Mouse (Mus musculus): ENCODE data around the gene B130006D01Rik. TPM values are rescaled to one million over a fixed set of nuclear protein-coding genes. Genes with fewer than 3 reads are reported as not detected.

The B130006D01Rik gene
- total RNA-seq (2015) (1.3 and 2.7 TPM in 2 replicates), total RNA-seq (2017) (1.8 and 2.2 TPM in 2 replicates)

DNA sequence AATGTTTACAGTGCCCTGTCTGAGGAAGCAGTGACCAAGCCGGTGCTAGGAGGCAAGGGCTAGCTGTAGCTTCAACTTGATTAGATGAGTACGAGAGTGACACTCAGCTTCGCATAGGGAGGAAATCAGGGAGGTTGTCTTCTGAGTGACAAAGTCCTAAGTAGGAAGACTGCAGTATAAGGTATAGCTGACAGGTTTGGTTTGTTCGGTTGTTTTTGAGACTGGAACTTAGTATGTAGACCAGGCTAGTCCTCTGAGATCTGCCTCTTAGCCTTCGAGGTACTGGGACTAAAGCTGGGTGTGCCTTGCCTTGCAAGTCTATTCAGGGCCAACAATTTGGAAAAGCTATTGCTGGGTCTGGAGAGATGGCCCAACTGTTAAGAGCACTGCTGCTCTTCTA is at the start of gene B130006D01Rik:
B130006D01Rik (plus strand) TSS at position 301 of the 400 bp plus-strand sequence.
- no peak for ATAC-seq (ENCODE audit: poor library complexity, severe bottlenecking)

DNA sequence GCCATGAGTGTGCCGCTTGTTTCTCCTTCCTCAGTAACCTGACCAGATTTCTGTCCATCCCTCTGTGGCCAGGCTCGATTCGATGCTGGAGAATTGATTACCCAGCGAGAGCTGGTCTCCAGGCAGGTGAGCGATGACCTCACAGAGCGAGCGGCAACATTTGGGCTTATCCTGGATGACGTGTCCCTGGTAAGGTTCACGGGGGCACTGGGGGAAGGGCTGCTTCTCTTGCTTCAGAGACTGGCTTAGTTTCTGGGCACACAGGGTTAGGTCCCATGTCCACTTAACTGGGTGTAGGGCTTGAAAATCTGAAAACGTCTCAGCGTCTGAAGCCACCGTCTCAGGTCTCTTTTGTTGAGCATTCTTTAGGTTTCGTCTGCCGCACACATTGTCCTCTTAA is 47.9 kb upstream of the B130006D01Rik start:
- ATAC-seq (ENCODE audit: poor library complexity, severe bottlenecking), result no peak

DNA sequence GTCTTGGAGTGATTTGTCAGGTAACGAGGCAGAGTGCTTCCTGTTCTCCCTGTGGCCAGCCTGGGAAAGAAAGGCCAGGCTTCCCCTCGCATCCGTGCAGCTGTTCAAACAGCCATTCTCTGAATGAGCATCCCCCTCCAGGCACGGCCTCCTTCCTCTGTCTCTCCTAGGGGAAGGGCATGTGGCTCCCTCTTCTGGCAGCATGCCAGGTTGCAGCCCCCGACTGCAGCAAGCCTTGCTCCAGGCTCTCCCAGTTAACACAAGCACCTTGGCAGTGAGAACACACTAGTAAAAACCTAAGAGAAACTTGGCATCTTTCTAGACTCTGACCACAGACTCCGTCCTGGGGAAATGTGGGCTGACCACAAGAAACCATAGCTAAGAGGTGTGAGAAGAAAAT is 47.1 kb upstream of the B130006D01Rik start:
- peak; percentile 67 for ATAC-seq (ENCODE audit: poor library complexity, severe bottlenecking)

DNA sequence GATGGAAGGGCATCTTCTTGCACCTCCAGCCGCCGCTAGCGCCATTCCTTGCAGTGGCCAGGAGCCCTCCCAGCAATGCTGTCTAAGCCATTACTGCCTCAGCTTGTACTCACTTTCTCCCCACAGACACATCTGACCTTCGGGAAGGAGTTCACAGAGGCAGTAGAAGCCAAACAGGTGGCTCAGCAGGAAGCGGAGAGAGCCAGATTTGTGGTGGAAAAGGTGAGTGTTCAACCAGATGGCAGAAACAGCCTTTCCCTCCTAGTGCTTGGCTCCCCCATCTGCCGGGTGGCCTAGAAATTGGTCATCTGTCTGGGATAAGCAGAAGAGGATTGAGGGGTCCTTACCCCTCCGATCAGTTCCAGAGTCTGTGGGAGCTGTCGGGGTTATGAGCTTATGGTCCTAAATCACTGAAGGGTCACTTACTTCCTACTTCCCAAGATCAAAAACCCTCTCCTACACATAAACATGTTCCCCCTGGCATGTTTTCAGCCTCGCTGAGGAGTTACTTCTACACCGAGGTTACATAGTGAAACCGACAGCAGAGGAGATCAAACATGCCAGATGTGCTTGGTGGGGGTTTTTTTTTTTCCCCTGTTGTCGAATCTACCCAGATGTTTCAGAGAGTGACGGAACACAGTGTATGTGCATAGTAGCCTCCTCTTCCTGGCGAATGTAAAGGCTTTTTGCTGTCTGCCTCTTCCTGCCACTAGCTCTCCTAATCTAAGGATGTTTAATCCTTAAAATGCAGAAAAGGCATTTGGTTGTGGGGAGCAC is 45.3 kb upstream of the B130006D01Rik start:
- no peak for ATAC-seq (ENCODE audit: poor library complexity, severe bottlenecking)

GRCm38 (mm10) chr11:95681995-95682601 is 41.3 kb upstream of the B130006D01Rik start:
- no peak for ATAC-seq (ENCODE audit: poor library complexity, severe bottlenecking)

DNA sequence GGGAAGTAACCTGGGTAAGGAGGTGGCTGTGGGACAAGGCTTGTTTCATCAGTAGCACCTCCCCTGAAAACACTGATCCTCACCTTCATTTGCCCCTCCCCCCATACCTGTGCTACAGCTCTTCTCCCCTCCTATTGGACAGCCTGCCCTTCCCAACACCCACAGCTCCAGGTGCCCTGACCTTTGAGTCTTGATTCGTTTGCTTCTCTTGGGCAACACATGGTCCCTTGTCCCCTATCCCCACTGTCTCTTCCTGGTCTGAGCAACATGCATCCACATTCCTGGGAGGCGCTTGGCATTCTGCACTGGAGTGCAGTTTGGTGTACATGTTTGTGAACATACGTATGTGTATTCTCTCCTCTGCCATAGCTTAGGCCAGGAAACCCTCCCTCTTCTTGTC is 40.4 kb upstream of the B130006D01Rik start:
- no peak for ATAC-seq (ENCODE audit: poor library complexity, severe bottlenecking)

DNA sequence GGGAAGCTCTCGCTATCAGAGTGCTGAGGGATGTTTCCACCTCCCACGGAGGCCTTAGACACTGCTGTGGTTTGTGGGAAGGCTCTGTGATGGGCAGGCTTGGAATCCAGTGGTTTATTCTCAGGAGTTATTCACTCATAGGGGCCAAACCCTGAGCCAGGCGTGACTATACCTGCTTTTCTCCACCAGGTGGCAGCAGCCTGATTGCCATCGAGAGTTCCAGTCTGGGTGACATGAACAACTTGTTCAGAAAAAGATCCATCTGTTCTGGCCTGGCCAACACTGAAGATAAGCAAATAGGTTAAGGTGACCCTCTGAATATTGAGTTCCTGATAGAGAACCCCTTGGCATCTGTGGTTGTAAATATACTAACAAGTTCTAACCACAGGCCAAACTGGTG is 37.4 kb upstream of the B130006D01Rik start:
- peak; percentile 69 for ATAC-seq (ENCODE audit: poor library complexity, severe bottlenecking)

- no peak for ATAC-seq (ENCODE audit: poor library complexity, severe bottlenecking)
These were observed 36.2 kb upstream of the B130006D01Rik start for GRCm38 (mm10) chr11:95687084-95687656.

DNA sequence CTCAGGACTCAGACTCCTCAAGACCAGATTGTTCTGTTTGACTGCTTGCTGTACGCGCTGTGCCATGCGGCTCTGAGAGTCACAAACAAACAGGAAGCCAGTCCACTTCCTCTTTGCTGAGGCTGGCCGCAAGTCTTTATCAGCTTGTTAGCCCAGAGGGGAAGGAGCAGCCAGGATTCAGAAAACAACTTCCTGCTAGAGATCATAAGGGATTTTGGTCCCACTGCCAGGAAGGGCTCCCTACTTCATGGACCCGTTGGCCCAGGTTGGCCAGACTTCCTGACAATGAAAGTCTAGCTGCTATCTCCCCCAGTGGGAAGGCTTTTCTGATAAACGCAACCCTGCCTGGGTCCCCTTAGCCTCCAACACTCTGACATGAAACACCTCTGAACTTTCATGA is 34.9 kb upstream of the B130006D01Rik start:
- ATAC-seq (ENCODE audit: poor library complexity, severe bottlenecking), result peak; percentile 88

GRCm38 (mm10) chr11:95688981-95689380 is 34.4 kb upstream of the B130006D01Rik start:
- peak; percentile 46 for ATAC-seq (ENCODE audit: poor library complexity, severe bottlenecking)

DNA sequence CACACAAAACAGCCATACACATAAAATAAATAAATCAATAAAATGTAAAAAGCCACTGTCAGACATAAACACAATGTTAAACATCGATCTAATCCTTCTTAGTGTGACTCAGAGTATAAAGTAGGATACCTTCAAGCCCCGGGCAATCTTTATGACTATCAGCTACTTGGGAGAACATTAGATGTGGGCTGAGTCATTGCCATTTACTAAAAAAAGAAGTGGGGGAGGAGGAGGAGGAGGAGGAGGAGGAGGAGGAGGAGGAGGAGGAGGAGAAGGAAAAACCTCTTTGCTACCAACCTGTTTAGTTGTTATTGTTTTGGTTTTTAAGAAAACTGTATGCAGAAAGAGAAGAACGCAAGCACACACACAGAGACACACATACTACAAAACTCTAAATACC is 33.8 kb upstream of the B130006D01Rik start:
- no peak for ATAC-seq (ENCODE audit: poor library complexity, severe bottlenecking)

GRCm38 (mm10) chr11:95698541-95698940 is 24.8 kb upstream of the B130006D01Rik start:
- no peak for ATAC-seq (ENCODE audit: poor library complexity, severe bottlenecking)

DNA sequence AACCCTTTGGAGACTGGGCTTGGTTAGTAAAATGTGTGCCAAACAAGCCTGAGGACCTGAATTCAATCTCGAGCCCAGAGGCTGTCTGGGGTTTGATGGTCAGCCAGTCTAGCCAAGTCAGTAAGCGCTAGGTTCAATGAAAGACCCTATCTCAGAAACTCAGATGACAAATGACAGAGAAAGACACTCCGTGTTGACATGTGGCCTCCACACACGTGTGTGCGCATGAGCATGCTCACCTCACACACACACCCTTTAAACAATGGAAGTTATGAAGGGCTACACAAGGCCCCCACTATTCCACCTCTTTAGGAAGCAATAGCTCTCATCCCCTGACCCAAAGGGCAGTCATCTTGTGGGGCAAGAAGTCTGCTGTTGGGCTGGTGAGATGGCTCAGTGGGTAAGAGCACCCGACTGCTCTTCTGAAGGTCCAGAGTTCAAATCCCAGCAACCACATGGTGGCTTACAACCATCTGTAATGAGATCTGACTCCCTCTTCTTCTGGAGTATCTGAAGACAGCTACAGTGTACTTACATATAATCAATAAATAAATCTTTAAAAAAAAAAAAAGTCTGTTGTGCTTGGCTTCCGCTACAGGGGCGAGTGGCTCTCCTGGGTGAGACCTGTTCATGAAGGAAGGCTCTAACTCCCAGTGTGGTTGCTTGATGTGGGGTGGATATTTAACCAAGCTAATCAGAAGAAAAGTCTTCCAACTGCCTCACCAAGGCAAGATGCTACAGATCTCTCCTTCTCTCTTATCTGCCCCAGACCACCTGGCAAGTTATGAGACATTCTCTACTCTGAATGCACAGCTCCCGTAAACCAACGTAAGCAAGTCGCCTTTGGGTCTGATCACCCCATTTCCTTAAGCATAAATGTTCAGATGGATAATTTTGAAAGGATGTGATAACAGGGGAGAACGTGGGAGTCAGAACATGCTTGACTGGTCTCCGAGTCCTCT is 22.3 kb upstream of the B130006D01Rik start:
- ATAC-seq (ENCODE audit: poor library complexity, severe bottlenecking), result no peak

GRCm38 (mm10) chr11:95704032-95704969 is 19.1 kb upstream of the B130006D01Rik start:
- peak; percentile 87 for ATAC-seq (ENCODE audit: poor library complexity, severe bottlenecking)

- no peak for ATAC-seq (ENCODE audit: poor library complexity, severe bottlenecking)
These were observed 18.4 kb upstream of the B130006D01Rik start for GRCm38 (mm10) chr11:95704970-95705330.

DNA sequence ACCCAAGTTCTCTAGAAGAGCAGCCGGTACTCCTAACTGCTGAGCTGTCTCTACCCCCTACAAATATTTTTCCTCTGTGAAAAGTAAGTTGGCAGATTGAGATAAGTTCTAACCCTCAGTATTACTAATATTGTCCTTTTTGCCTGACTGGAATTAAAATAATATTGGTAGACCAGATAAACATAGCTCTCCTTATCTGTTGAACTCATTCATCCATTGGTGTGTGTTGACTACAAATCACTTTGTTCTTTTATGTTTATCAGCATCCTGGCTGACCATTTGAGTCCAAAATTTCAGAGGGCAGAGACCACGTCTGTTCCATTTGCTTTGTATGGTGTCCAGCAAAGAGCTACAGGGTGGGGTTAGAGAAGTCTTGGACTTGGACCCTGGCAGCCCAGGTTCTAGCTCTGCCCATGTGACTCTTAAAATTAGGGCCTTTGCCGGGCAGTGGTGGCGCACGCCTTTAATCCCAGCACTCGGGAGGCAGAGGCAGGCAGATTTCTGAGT is 13.8 kb upstream of the B130006D01Rik start:
- no peak for ATAC-seq (ENCODE audit: poor library complexity, severe bottlenecking)

DNA sequence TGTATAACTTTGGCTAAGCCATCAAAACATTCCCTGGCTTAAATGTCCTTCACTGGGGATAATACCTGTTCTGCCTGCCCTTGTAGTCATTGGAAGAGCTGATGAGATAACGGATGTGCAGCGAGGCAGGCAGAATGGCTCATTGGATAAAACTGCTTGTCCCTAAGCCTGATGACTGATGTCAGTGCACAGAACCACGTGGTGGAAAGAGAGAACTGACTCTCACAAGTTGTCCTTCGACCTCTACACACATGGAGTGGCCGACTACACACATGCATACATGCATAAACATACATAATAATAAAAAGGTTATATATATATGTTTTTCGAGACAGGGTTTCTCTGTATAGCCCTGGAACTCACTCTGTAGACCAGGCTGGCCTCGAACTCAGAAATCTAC is 12.9 kb upstream of the B130006D01Rik start:
- no peak for ATAC-seq (ENCODE audit: poor library complexity, severe bottlenecking)

DNA sequence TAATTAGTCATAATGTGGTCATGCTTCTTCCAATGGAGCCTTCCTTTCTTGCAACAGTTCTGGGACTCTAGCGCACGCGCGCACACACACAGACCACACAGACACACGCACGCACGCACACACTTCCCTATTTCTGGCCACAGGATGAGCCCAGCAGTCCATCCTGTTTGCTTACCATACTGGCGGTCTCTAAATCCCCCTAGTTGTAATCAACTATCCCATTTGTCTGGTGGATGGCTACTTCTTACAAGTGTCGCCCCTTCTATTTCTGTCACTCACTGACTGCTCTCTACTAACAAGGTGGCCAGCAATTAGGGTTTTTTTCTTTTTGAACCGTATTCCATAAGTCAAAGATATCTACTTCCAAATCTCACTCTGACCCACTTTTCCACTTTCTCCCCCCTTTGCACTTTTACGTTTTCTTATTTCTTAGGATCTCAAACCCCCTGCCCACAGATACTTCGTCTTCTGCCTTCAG is 11.3 kb upstream of the B130006D01Rik start:
- ATAC-seq (ENCODE audit: poor library complexity, severe bottlenecking), result peak; percentile 75

- peak; percentile 80 for ATAC-seq (ENCODE audit: poor library complexity, severe bottlenecking)
These were observed 10.7 kb upstream of the B130006D01Rik start, which contains the start of gene Zfp652 for GRCm38 (mm10) chr11:95712563-95713224. Gene Zfp652 (plus strand): TSS chr11:95712673.

Measured in megakaryocyte, adult 5-6 weeks (primary cell).